Mouse (Mus musculus) ovary, postnatal 36 days (tissue): ENCODE data around the gene Mturn.

Experiments used
- DNase-seq: peaks from one replicate; pipeline ENCODE4 v3.0.0; 2022; ENCODE audit warnings: low spot score, mixed read lengths

Mturn gene

DNA sequence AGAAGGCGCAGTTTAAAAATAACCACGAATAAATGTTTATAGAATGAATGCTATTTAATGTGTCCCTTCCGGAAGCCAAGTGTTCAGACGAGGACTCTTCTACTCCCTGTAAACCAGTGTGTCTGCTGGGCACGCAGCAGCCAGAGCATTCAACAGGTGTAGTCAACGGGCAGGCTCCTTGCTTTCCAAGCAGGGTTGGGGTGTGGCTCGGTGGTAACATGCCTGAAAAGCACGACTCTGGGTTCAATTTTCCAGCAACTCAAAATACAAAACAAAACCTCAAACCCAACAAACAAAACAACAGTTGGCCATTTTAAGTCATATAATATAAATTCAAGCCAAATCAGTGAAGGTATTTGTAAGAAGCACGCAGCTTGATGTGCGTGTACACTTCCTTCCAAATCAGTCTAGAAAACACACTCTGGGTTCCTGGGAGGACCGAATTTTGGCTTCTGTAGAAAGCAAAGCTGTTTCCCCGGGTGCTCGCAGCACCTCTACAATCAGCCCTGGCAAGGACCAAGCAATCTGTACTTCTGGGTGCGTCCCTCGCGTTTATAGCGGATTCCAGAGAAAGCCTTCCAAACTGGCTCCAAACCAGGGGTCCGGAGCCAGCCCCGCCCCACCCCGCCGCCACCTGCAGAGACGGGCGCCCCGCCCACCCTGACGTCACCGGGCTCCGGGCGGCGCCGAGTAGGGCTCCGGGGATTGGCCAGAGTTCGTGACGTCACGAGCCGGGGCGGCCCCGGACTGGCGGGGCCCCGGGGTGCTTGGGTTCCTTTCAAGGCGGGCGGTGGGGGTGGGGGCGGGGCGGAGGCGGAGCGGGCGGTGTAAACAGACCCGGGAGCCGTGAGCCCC lies at the start of gene Mturn:
Gene Mturn, plus strand, starts transcription at position 734 of the 855 bp plus-strand sequence.
- DNase-seq, result peak; percentile 100

DNA sequence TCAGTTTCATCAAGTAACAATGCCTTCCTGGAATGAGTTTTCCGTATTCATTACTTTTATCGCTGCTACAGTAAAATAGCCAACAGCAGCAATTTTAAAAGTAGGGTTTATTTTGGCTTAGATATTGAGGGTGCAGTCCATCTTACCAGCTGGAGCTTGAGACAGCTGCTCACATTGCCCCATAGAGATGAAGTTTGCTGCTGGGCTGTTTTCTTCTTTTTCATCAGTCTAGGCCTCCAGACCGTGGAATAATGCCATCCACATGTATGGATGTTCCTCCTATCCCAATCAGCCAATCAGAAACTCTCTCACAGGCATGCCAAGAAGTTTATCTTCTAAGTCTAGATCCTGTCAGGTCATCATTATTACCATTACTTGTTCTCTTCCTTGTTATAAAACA lies 41.5 kb upstream of the Mturn start:
- no peak for DNase-seq

DNA sequence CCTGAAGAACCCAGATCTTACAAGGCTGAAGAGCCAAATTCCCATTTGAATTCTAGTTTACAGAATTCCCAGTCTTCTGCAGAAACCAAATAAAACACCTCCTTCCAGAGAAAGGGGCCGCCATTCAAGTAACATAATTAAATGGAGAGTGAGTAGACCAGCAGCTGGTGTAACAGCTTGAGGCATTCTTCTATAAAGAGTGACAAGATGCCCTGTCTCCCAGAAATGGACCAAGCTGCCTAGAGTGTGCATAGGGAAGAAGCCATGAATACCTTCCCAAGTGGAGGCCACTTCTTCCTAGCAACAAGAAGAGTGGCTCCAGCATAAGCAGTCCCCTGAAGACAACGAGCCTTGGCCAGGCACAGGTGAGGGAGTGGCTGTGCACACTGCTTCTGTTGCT lies 39.5 kb upstream of the Mturn start:
- DNase-seq, result no peak

DNA sequence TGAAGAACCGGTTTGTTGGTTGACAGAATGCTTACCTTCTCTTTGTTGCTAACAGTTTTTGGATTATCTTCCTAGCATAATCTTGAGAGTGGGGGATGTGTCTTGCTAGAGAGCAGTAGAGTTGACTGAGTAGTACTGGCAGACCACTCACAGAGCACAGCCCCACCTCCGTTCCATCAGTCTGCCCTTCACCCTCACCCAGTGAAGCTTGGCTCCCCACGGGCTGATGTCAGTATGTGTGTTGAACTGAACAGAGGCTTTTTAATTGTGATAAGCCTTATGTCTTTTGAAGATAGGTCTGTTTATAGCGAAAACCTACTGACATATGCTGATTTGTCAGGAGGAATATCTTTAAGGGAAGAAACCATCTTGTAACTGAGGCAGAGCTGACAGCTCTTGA lies 38.2 kb upstream of the Mturn start:
- DNase-seq, result no peak

DNA sequence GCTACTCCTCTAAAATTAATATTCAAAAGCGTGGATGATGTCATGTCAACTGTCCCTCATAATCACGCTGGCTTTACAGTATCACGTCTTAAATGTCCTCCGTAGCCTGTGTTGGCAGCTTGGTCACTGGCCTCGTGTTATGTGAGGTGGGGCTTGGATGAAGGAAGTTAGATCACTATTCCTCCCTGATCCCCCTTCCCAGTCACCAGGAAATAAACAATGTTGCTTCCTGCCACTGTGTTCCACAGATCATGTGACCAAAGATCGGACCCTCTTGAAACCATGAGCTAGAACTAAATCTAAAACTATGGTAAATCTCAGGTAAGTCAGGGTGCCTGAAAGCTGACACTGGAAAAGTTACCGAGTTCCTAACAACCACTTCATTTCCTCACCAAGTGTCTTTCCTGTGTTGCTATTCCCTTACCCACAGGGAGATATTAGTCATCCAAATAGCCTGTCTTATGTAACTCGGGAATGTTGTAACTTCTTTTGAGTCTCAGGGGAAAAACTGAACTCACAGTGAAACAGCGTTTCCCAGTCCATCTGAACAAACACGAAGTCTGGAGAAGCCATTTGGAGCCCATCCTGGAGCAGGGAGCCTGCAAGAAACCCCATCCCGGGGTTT lies 25.8 kb upstream of the Mturn start:
- no peak for DNase-seq

DNA sequence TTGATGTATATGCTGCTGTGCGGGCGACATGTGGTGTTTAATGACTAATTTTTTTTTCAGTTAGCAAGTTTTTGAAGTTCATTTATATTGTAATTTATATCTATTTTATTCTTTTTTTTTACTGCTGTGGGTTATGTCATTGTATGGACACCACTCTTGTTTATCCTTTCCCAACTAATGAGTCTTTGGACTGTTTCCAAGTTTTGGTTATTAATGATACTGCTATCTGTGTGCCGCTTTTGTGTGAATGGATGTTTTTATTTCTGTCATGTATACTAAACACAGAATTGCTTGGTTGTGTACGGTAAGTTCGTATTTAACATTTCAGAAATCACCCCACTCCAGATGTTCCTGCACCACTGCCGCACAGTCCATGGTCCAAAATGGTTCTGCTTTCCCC lies 23.6 kb upstream of the Mturn start:
- no peak for DNase-seq

DNA sequence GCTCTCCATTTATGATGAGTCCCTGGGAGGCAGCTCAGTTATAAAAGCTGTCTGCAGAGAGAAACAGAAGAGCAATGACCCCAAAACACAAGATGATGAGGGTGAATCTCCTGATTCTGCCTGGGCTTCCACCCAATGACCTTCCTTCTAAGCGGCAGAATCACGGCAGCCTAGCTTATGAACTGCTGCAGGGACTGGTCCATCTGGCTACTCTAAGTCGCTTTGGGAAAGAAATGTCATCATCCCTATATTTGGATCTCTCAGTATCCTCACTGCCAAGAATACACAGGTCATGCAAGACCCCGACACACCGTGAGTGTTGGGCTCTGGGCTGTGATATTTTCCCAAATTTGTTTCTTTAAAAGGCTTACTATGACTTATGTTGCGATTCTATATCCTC lies 11.6 kb upstream of the Mturn start:
- DNase-seq, result no peak

DNA sequence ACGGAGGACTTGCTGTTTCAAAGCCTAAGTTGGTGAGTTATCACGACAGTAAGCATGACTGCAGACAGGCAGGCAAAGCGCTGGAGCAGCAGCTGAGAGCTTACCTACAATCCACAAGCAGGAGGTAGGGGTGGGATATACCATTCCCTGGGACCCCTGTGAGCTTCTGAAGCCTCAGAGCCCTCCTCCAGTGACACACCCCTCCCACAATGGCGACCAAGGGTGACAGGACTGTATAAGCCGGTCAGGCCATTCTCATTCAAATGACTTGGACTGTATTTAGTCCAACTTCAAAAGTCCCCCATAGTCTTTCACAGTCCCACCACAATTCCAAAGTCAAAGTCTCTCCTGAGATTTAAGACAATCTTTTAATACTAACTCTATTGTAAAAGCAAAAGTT lies 8.5 kb upstream of the Mturn start:
- DNase-seq, result no peak

DNA sequence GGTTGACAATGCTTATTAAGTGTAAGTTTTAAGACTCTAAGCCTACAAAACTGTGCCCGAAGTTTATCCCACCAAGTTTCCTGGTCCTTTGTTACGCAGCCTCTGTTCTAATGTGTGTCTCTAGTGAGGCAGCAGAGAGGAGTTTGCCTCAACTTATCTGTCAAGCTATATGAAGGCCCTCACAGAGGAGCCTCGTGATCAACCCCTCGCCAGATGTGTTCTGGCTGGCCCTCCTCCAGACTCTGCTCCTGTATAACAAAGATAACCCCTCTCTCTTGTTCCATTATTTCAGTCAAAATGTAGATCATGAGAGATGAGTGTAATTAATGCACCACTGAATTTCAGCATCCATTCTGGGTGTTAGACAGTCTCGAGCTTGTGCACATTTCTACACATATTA lies 1.7 kb upstream of the Mturn start:
- DNase-seq, result no peak

DNA sequence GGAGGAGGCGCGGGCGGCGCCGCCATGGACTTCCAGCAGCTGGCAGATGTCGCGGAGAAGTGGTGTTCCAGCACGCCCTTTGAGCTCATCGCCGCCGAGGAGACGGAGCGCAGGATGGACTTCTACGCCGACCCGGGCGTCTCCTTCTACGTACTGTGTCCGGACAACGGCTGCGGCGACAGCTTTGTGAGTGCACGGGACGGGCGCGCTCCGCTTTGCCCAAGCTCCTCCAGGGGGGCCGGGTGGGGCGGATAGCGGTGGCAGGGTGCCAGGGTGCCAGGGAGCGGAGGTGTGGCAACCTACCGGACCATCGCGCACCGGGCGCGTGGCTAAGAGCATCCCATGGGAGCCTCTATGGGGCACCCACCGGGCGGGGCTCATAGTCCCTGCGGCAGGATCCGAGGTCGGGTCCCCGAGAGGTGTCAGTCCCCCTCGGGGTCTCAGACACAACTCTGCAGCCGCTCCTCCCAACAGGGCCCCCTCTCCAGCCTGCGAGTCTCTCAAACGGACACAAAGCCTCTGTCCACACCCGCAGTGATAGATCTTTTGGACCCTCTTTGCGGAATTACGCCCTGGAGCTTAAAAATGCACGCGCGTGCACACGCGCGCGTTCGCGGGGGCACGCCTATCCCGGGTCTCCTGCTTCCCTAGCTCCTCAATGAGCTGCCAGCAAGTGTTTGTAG lies 463 bp downstream of the Mturn start:
- no peak for DNase-seq

DNA sequence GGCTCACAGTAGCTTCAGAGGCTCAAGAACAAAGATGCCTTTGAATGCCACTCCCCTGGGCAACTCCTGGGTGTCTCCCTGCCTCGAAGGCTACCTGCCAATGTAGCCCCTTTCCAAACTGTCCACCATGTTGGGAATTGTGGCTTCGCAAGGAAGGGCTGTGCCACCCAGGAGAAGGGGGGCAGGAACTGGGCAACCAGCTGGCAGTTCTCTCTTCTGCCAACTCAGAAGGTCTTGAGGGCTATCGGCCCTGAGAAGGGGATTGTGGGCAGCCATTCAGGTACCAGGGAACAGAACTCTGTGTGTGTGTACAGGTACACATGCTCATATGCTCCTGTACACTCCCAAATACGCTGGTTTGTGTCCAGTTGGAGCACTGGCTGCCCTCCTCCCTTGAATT lies 2.7 kb downstream of the Mturn start:
- no peak for DNase-seq

DNA sequence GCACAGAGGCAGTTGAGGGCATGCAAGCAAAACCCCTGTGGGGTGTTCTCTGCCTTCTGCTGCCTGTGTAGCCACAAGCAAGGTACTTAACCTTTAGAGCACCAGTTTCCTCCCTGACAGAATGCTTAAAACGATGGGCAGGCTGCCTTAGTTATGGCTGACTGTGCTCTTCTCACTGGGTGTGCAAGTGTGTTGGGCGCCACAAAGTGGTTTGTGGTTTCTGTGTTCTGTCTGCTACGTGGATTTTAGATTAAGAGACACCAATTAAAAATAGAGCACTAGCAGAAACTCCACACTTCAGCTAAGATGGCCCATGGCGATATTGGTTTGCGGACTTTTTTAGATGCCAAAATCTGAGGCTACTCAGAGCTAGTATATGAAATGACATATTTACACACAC lies 3.7 kb downstream of the Mturn start:
- no peak for DNase-seq

DNA sequence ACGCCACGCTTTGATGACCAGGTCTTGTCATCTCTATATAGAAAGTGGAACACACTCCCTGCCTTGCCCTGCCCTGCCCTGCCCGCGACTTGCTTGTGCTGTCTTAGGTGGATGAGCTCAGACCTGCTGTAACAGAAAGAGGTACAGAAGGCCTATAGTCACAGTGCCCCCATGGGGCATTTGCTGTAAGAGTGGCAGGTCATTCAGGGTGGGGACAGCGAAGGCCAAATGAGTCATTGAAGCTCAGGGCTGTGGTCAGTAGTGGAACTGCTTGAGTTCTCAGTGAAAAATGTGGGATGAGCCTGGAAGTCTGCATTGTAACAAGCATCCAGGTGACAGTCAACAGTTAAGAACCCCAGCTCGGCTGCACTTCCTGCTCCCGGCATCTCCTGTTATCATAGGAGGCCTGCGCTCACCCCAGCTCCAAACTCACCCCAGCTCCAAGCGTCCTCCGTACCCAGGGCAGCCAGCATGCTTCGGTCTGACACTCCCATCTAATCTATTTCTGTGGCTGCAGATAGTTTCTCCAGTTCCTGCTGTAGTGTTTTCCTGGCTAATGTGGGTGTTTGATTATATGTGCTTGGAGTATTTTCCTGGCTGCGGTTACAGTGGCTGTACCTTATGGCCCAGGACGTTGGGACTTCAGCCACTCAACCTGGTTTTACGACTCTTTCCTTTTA lies 4.4 kb downstream of the Mturn start:
- DNase-seq, result no peak

DNA sequence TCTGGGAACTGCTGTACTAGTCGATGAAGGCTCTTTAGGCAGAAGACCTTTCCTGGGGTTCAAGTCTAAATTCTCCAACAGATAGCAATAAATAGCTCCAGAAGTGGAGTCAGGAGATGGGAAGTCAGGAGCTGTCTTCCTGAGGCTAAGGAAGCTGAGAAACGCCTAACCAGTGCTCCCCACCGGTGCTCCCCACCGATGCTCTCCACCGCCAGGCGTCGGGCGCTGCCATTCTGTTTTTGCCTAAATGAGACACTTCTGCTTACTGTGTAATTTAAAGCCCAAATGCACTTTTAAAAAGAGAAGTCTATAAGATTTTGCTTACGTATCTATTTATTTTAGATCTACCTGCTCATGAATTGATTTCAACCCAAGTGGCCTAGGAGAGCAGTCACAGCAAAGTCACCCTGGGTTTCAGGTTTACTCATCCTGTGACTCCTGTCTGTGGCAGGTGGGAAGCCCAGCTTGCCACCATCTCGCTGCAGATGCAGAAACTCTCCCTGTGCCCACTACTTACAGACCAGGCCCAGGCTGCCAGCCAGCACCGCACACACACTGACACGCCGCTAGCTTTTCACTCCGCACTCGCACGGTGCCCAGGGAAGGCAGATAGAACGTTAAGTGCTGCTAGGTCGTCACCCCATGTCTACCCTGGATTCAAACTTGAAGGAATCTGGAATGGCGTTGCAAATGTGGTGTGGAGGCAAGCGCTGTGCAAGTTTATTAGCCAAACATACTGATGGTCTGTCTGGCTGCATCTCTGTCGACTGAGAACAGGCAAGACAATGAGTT lies 5.7 kb downstream of the Mturn start:
- no peak for DNase-seq

DNA sequence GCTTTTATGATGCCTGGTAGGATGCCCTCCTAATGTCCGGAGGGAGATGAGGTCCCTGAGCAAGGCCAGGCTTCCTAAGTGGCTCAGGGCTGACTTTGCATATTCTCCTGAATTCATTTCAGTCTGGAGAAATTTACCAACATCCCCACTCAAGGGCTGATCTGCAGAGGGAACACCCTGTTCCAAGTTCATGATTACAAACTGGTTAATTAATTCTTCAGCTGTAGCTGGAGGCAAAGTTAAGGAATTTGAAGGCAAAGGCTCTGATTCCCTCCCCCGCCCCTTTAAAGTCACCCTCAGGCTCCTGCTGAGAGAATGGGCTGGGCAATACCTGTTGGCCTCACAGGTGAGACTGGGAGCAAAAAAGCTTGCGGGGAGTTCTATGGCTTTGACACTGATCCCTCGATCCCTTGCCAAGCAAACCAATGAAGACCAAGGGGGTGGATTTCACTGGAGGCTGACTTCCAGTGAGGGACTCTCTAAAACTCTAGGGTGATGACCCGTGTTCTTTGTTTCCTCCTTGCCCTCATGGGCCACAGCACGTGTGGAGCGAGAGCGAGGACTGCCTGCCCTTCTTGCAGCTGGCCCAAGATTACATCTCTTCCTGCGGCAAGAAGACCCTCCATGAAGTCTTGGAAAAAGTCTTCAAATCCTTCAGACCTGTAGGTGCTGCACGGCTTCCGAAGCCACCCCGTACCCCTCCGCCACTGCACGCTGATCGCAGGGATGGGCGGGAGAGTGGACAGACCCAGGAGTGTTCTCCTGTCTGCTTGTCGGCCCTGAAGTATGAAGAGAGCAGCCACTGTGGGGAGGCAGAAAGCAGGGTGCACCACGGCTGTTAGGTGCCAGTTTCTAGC lies 7.3 kb downstream of the Mturn start:
- no peak for DNase-seq

DNA sequence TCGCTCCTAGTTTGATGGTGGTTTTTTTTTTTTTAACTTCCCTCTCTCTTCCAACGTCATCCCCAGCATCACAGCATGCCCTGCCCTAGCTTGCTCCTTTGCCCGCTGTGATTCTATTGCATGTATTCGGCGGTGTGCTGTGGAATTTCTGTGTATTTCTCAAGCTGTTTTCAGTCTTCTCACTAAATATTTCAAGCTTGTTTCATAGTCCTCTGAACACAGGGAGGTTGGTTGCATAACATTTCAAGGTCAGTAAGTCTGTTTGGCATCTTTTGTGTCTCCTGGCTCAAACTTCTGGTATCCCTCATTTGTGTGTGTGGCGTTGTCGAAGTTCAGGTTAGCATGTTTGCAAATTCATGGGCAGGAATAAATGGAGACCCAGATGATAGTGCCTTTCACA lies 8.3 kb downstream of the Mturn start:
- no peak for DNase-seq

DNA sequence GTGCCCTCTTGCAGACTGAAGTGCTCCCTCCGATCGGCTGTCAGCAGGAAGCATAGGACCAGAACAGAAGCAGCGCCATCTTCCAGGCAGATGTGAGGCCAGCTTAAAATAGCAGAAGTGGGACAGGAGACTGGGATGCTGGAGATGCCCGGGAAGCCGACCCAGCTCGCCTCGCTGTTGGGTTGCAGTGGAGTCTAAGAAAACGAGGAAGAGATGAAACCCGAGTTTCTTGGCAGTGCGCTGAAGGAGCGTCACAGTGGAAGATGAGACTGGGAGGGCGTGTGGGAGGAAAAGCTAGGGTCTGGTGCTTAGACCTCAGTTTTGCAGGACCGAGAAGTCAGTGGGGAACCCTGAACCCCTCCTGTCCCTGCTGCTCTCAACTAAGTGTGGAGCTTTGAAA lies 9.4 kb downstream of the Mturn start:
- DNase-seq, result no peak

DNA sequence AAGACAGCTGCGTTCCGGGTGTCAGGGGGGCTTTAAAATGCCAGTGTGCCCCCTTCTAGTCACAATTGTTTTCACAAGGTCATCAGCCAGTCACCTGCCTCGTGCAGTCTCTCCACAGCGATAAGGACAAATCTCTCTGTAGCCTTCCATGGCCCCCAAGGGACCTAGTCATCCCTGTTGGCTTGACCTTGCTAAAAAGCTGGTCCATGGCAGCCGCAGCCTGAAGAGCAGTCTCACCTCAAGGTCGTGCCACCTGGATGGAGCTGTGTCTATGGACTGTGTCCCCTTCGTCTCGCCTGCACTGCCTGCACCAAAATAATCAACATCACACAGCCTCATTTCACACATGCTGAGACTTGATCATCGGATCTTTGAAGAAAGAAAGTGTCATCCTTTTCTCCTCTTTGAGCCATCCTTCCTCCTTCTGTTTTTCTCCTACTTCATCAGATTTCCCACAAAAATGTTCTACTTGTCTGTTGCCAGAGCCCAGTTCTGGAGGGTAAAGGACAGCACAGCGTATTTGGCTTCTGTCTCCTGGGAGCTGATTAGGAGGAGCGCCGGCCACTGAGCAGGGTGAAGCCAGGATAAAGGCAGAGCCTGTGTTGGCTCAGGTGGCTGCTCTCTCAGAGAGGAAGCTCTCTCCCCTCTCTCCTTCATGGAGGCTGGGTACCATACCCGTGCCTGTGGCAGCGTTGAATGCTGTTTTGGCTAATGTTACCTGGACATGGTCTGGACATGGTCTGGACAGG lies 10.1 kb downstream of the Mturn start:
- DNase-seq, result no peak

DNA sequence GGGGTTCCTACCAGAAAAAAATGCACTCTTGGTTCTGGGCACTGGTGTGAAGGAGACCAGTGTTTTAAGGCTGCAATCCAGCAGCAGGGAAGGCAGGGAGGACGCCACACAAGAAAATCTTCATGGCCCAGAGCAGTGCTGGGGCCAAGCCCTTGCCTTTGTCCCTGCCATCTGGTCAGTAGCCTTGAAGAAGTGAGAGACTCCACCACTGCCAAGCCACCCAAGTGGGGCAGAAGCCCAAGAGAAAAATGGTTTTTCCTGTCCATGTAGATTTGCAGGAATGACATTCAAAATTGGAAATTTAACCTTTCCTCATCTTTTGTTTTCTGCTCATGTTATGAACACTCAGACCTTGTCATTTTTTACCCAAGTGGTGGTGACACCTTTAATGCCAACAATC lies 10.8 kb downstream of the Mturn start:
- DNase-seq, result no peak

DNA sequence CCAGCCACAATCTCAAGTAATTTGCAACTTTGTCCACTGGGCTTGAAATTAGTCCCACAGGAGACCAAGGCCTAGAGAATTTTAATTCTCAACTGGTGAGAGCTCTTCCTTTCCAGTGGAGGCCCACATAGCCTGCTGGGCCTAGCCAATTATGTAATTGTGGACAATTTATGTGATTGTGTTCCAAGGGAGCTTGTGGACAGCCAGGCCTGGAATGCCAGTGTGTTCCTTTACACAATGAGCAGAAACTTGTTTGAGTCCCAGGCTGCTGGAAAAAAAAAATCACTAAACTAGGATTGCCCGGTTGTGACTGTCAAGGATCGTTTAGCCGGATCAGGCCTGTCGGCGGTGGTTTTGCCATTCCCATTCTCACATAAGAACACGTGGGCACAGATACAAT lies 11.9 kb downstream of the Mturn start:
- no peak for DNase-seq
